Mouse (Mus musculus) c-Kit-positive CD71-positive TER-119-negative erythroid progenitor cells, embryonic 14.5 days (primary cell): ENCODE data around the gene Gabbr1.

Experiments
- DNase-seq: peaks from one replicate; pipeline ENCODE4 v3.0.0-alpha.2; 2013; ENCODE audit warnings: low read depth

Gene Gabbr1

GRCm38 (mm10) chr17:37044651-37045244 lies 1.0 kb upstream of the Gabbr1 start:
- DNase-seq = no peak

DNA sequence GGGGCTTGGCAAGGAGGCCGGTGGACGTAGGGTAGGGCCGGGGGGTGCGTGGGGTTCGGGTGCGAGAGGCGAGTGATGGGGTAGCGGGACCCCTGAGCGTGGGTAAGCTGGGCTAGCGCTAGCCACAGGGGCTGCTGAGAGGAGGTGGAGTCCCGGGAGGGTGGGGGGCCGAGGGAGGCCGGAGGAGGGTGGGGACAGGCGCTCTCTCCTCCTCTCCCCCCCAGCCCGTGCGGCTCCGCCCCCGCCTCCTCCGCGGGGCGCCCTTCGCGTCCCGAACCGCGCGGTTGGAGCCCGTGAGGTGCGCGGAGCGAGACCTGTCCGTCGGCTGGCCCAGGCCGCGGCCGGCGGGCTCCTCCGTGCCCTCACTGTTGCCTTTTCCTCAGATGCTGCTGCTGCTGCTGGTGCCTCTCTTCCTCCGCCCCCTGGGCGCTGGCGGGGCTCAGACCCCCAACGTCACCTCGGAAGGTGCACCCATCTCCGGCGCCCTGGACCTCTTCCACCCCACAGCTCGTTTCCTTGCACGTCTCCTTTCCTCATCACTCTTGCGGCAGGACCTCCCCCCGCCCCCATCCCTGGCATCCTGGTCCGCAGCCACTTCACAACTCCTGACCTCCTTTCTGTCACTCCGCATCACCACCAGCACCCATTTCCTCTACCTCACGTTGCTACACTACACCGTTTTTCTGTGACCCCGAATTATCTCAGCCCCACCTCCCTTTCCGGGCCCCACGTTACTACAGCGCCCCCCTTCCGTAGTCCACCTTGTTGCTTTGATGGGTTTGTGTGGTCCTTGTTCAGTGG lies 746 bp downstream of the Gabbr1 start:
- no peak for DNase-seq

GRCm38 (mm10) chr17:37047332-37047976 lies 1.7 kb downstream of the Gabbr1 start:
- no peak for DNase-seq

- DNase-seq = no peak
Observed at GRCm38 (mm10) chr17:37047981-37048380, 2.2 kb downstream of the Gabbr1 start.

DNA sequence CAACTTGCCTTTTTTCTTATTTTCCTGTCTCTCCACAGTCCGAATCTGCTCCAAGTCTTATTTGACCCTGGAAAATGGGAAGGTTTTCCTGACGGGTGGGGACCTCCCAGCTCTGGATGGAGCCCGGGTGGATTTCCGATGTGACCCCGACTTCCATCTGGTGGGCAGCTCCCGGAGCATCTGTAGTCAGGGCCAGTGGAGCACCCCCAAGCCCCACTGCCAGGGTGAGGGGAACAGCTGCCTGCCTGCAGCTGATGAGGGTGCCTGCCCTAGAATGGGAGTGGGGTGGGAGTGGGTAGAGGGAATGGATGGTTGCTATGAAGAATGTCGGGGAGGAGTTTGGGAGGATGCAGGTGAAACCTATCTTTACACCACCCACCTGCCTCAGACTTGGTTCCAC lies 2.6 kb downstream of the Gabbr1 start:
- no peak for DNase-seq

DNA sequence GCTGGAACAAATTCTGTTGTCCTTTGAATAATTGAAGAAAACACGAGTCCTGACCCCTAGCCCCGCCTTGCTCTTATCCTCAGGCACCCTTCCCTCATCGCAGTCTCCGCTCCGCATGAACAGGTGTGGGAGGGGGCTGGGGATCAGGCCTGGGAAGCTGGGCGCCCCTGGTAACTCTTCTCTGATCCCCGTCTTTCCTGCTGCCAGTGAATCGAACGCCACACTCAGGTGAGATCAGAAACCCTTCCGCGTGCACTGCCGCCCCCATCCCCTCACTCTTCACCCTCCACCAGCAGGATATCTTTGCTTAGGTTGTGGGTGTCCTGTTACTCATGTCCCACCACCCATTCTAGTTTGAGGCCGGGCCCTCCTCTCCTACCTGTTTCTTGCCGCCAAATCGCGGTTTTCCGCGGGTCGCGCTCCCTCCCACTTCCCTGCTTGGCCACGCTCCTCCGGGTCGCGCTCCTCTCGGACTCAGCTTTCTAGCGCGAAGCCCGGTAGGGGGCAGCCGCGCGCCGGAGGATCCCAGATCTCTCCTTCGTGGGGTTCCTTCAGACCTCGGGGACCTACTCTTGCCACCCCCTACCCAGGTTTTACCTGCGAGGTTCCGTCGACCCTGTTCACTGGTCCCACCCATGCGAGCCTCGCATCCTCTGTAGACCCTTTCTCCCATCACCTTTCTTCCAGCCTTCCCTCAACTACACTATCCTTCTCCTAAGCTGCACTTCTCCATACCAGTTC lies 4.0 kb downstream of the Gabbr1 start:
- DNase-seq = no peak

- no peak for DNase-seq
Observed at GRCm38 (mm10) chr17:37050399-37050798, 4.6 kb downstream of the Gabbr1 start.

- DNase-seq = no peak
Observed at GRCm38 (mm10) chr17:37050876-37051275, 5.1 kb downstream of the Gabbr1 start.

DNA sequence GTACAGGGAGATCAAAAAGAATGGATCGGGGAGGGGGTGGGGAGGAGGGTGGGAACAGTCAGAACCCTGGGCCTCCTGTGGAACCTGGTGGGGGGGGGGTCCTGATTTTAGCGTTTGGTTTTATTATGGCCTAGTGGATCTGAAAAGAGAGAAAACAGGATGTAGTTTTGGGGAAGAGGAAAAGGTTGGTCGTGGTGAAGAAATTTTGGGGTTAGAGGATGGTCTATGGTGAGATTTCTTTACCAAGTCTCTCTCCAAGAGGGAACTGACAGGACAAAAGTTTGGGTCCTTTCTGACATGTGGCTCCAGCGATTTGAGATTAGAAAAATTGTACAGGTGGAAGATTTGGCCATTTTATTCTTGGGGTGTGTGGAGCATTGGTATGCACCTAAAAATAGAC lies 6.0 kb downstream of the Gabbr1 start:
- DNase-seq = no peak

DNA sequence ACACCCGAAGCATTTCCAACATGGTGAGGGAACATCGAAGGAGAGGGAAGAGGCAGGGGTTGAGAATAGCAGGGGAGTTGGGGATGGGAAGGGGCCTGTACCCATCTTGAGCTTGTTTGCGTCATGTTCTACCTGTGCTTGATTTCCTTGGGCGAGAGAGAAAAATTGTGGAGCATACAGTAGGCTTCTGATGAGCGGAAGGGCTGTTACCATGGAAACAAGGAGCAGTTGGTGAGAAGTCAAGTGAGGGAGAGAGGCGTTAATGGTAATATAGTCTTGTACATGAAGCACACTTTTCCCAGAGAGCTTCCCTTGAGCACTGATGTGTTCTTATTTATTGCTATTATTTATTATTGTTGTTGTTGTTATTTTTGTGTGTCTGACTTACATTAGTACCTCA lies 11.2 kb downstream of the Gabbr1 start:
- no peak for DNase-seq

DNA sequence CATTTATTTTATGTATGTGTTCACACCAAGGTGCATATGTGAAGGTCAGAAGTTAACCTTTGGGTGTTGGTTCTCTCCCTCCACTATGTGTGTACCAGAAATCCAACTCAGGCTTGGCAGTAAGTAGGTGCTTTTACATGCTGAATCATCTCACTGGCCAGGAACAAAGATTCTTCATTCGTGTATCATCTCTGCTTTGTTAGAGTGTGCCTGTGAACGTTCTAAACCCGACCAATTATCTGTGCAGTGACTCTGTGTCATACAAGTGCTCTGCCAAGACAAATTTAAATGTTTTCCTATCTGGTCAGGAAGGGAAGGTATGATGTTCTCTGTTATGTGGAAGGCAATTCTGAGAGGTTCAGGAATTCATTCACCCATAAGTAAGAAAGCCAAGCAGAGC lies 15.7 kb downstream of the Gabbr1 start:
- no peak for DNase-seq

GRCm38 (mm10) chr17:37062101-37062641 lies 16.4 kb downstream of the Gabbr1 start:
- no peak for DNase-seq

DNA sequence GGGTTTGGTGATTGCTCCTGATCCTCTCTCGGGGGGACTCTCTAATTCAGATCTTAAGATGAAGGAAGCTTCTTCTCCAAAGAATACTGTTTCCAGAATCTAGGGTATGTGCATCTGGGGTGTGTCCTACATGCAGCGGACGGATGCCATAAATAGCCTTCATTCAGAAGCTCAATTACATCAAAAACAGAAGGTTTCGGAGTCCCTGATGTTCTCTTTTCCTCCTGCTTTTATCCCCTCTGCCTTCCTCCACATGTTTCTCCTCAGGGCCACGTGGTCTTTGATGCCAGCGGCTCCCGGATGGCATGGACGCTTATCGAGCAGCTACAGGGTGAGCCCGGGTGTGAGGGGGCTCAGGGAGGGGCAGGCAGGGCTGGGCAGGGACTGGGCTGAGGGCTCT lies 17.3 kb downstream of the Gabbr1 start:
- no peak for DNase-seq

GRCm38 (mm10) chr17:37063686-37064495 lies 18.1 kb downstream of the Gabbr1 start:
- DNase-seq = no peak

DNA sequence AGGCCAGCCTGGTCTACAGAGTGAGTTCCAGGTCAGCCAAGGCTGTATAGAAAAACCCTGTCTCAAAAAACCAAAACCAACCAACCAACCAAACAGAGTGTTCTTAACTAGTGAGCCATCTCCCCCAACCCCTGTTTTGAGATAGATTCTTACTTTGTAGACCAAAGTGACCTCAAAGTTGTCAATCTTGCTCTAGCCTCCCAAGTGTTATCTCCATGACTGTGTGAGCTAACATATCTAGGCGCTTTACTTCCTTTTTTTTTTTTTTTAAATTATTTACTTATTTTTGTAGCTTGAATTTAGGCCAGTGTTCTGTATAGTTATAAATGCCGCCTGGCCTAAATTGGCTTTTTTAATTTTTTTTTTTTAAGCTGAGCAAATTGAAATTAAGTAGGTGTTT lies 20.2 kb downstream of the Gabbr1 start:
- DNase-seq = no peak

DNA sequence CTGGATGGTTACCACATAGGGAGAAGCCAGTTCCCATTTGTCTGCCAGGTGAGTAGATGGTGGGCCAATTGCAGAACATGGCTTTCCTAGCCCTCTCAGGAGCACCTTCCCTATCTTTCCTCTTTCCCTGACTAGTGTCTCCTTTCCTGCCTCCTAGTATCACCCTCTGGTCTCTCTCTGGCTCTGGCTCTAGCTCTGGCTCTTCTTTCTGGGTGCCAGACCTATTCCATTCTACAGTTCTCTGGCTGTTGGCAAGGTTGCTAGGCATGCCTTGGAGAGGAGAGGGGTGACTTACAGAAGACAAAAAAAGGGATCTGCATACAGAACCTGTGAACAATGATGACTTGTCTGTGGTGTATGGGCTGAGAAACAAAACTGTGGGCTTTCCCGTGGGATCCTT lies 22.1 kb downstream of the Gabbr1 start:
- no peak for DNase-seq

- DNase-seq = no peak
Observed at GRCm38 (mm10) chr17:37070121-37070520, 24.4 kb downstream of the Gabbr1 start.

- DNase-seq = no peak
Observed at GRCm38 (mm10) chr17:37072080-37072729, 26.4 kb downstream of the Gabbr1 start.

- no peak for DNase-seq
Observed at GRCm38 (mm10) chr17:37072730-37073276, 27.0 kb downstream of the Gabbr1 start.

DNA sequence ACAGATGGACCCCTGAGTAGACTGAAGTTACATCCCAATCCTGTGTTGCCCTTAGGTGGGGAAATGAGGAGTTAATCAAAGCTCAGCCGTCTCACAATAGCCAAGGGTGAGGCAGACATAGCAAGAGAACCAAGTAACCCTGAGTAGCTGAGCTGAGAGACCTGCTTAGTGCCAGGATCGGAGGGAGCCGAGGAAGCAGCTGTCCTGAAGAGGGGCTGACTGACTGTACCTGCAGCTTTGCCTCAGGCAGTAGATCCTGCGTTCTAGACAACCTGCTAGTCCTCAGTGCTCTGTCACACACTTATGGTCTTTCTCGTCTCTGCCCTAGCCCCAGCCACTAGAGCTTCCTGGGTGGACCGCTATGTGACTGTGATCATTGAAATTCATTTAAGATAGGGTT lies 29.4 kb downstream of the Gabbr1 start:
- DNase-seq = no peak

DNA sequence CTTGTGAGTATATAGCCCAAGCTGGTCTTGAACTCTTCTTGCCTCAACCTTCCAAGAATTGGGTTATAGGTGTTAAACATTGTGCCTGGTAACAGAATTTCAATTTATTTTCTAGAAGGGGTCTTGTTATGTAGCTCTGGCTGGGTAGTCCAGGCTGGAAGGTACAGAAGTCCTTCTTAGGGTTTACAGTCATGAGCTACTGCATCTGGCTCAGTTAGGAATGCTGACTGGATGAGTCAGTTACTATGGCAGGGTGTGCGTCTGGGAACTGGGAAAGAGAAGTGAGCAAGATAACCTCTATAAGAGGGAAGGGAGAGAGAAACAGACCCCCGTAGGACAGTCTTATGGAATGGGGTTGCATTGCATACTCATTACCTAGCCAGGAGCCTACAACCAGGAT lies 30.0 kb downstream of the Gabbr1 start:
- DNase-seq = no peak
